Mouse (Mus musculus): ENCODE results near the gene Acad11. TPM values are rescaled to one million over a fixed set of nuclear protein-coding genes. Genes with fewer than 3 reads are reported as not detected.

The Acad11 gene
- polyA plus RNA-seq, 1 experiment: 5.5 TPM

GRCm38 (mm10) chr9:104078780-104079179, 15.6 kb downstream of the Acad11 start:
- Histone ChIP-seq H3K27me3 (ENCODE audit: control insufficient read depth, insufficient read depth, low read length) (no peaks in the 10 kb centered on the region), H3K4me1 (ENCODE audit: control insufficient read depth, insufficient read depth, insufficient read length) (no peaks in the 10 kb centered on the region), H3K27ac (ENCODE audit: insufficient read depth, low read length) (no peak overlapping the region), H3K4me3 (ENCODE audit: extremely low read depth, insufficient read depth, insufficient read length) (no peak overlapping the region), H3K36me3 (ENCODE audit: control insufficient read depth, insufficient read depth, low read length) (no peaks in the 10 kb centered on the region; the same call in 1 of the 2 replicates)
- TF ChIP-seq CTCF (IDR thresholded peaks at IDR 0.05; ENCODE audit: extremely low read depth, insufficient read depth, insufficient read length, insufficient replicate concordance) (no peak), POLR2A (IDR thresholded peaks at IDR 0.05; ENCODE audit: low read depth, low read length) (no peak)
- no peak for DNase-seq (ENCODE audit: low read depth in 1 of 2, low spot score in 2 of 2)
- 91% methylated on average over 1 of the region's 1 CpGs for WGBS

GRCm38 (mm10) chr9:104079379-104079778, 16.2 kb downstream of the Acad11 start:
- H3K27ac ChIP-seq (ENCODE audit: insufficient read depth, low read length): no peak overlapping the region
- peak in 1 of 2 experiments; percentile 43 for DNase-seq (ENCODE audit: low read depth in 1 of 2, low spot score in 2 of 2)
- peaks cover 3% of the 10 kb centered on the region for H3K36me3 ChIP-seq (ENCODE audit: control insufficient read depth, insufficient read depth, low read length)
- H3K4me1 ChIP-seq (ENCODE audit: control insufficient read depth, insufficient read depth, insufficient read length): no peaks in the 10 kb centered on the region
- no peaks in the 10 kb centered on the region for H3K27me3 ChIP-seq (ENCODE audit: control insufficient read depth, insufficient read depth, low read length)
- TF ChIP-seq POLR2A (IDR thresholded peaks at IDR 0.05; ENCODE audit: low read depth, low read length) (no peak), CTCF (IDR thresholded peaks at IDR 0.05; ENCODE audit: extremely low read depth, insufficient read depth, insufficient read length, insufficient replicate concordance) (peak; percentile 59; the same call in 1 of the 2 replicates)
- WGBS: 45% methylated on average over 5 of the region's 5 CpGs
- H3K4me3 ChIP-seq (ENCODE audit: extremely low read depth, insufficient read depth, insufficient read length): no peak overlapping the region

- Histone ChIP-seq H3K4me3 (ENCODE audit: extremely low read depth, insufficient read depth, insufficient read length) (no peak overlapping the region), H3K27ac (ENCODE audit: insufficient read depth, low read length) (no peak overlapping the region), H3K27me3 (ENCODE audit: control insufficient read depth, insufficient read depth, low read length) (no peaks in the 10 kb centered on the region), H3K4me1 (ENCODE audit: control insufficient read depth, insufficient read depth, insufficient read length) (no peaks in the 10 kb centered on the region), H3K36me3 (ENCODE audit: control insufficient read depth, insufficient read depth, low read length) (peaks cover 3% of the 10 kb centered on the region)
- WGBS: 75% methylated on average over 3 of the region's 3 CpGs
- no peak for DNase-seq (ENCODE audit: low read depth in 1 of 2, low spot score in 2 of 2)
- TF ChIP-seq CTCF (IDR thresholded peaks at IDR 0.05; ENCODE audit: extremely low read depth, insufficient read depth, insufficient read length, insufficient replicate concordance) (no peak), POLR2A (IDR thresholded peaks at IDR 0.05; ENCODE audit: low read depth, low read length) (no peak)
Observed at GRCm38 (mm10) chr9:104080038-104080437, 16.9 kb downstream of the Acad11 start.

- Histone ChIP-seq H3K27me3 (ENCODE audit: control insufficient read depth, insufficient read depth, low read length) (no peaks in the 10 kb centered on the region), H3K4me1 (ENCODE audit: control insufficient read depth, insufficient read depth, insufficient read length) (no peaks in the 10 kb centered on the region), H3K27ac (ENCODE audit: insufficient read depth, low read length) (no peak overlapping the region), H3K4me3 (ENCODE audit: extremely low read depth, insufficient read depth, insufficient read length) (no peak overlapping the region), H3K36me3 (ENCODE audit: control insufficient read depth, insufficient read depth, low read length) (peaks cover 3% of the 10 kb centered on the region)
- WGBS: 89% methylated on average over 4 of the region's 4 CpGs
- TF ChIP-seq CTCF (IDR thresholded peaks at IDR 0.05; ENCODE audit: extremely low read depth, insufficient read depth, insufficient read length, insufficient replicate concordance): no peak
- no peak for TF ChIP-seq POLR2A (IDR thresholded peaks at IDR 0.05; ENCODE audit: low read depth, low read length)
- DNase-seq (ENCODE audit: low read depth in 1 of 2, low spot score in 2 of 2): no peak
Observed at GRCm38 (mm10) chr9:104085730-104086429, 22.7 kb downstream of the Acad11 start.

GRCm38 (mm10) chr9:104088555-104088954, 25.4 kb downstream of the Acad11 start:
- DNase-seq (ENCODE audit: low read depth in 1 of 2, low spot score in 2 of 2): no peak

GRCm38 (mm10) chr9:104092945-104093344, 29.8 kb downstream of the Acad11 start:
- TF ChIP-seq CTCF (IDR thresholded peaks at IDR 0.05; ENCODE audit: extremely low read depth, insufficient read depth, insufficient read length, insufficient replicate concordance) (no peak), POLR2A (IDR thresholded peaks at IDR 0.05; ENCODE audit: low read depth, low read length) (no peak)
- H3K4me1 ChIP-seq (ENCODE audit: control insufficient read depth, insufficient read depth, insufficient read length): no peaks in the 10 kb centered on the region
- H3K4me3 ChIP-seq (ENCODE audit: extremely low read depth, insufficient read depth, insufficient read length): no peak overlapping the region
- DNase-seq (ENCODE audit: low read depth in 1 of 2, low spot score in 2 of 2): no peak
- no peaks in the 10 kb centered on the region for H3K36me3 ChIP-seq (ENCODE audit: control insufficient read depth, insufficient read depth, low read length)
- no peak overlapping the region for H3K27ac ChIP-seq (ENCODE audit: insufficient read depth, low read length)
- WGBS: 93% methylated on average over 5 of the region's 5 CpGs
- no peaks in the 10 kb centered on the region for H3K27me3 ChIP-seq (ENCODE audit: control insufficient read depth, insufficient read depth, low read length)

More at GRCm38 (mm10) chr9:104088555-104088954, 25.4 kb downstream of the Acad11 start:
- Histone ChIP-seq H3K4me1 (ENCODE audit: control insufficient read depth, insufficient read depth, insufficient read length) (no peaks in the 10 kb centered on the region), H3K27me3 (ENCODE audit: control insufficient read depth, insufficient read depth, low read length) (no peaks in the 10 kb centered on the region), H3K4me3 (ENCODE audit: extremely low read depth, insufficient read depth, insufficient read length) (no peak overlapping the region), H3K27ac (ENCODE audit: insufficient read depth, low read length) (no peak overlapping the region), H3K36me3 (ENCODE audit: control insufficient read depth, insufficient read depth, low read length) (peaks cover 3% of the 10 kb centered on the region)
- WGBS: 72% methylated on average over 8 of the region's 8 CpGs
- TF ChIP-seq CTCF (IDR thresholded peaks at IDR 0.05; ENCODE audit: extremely low read depth, insufficient read depth, insufficient read length, insufficient replicate concordance) (no peak), POLR2A (IDR thresholded peaks at IDR 0.05; ENCODE audit: low read depth, low read length) (no peak)

- Histone ChIP-seq H3K36me3 (ENCODE audit: control insufficient read depth, insufficient read depth, low read length) (no peaks in the 10 kb centered on the region), H3K27me3 (ENCODE audit: control insufficient read depth, insufficient read depth, low read length) (no peaks in the 10 kb centered on the region)
- TF ChIP-seq POLR2A (IDR thresholded peaks at IDR 0.05; ENCODE audit: low read depth, low read length) (no peak), CTCF (IDR thresholded peaks at IDR 0.05; ENCODE audit: extremely low read depth, insufficient read depth, insufficient read length, insufficient replicate concordance) (no peak)
Observed at GRCm38 (mm10) chr9:104098256-104098655, 35.1 kb downstream of the Acad11 start.

More at GRCm38 (mm10) chr9:104098256-104098655, 35.1 kb downstream of the Acad11 start:
- H3K4me1 ChIP-seq (ENCODE audit: control insufficient read depth, insufficient read depth, insufficient read length): no peaks in the 10 kb centered on the region
- peak; percentile 14 to 29 for DNase-seq (ENCODE audit: low read depth in 1 of 2, low spot score in 2 of 2)
- WGBS: 15% methylated on average over 5 of the region's 5 CpGs
- no peak overlapping the region for H3K4me3 ChIP-seq (ENCODE audit: extremely low read depth, insufficient read depth, insufficient read length)
- no peak overlapping the region for H3K27ac ChIP-seq (ENCODE audit: insufficient read depth, low read length)
